Mouse (Mus musculus) cerebellum, adult 9-11 months (tissue): Measurements from ENCODE around the gene Mrpl38.
"Not testable (repeated sequence)": the region's sequence is repeated elsewhere in the genome, so short reads cannot be mapped to it uniquely, and the experiment has no call there.

Experiments used
- DNase-seq: peaks from one replicate; pipeline ENCODE4 v3.0.0; 2022

Mrpl38 gene

GRCm38 (mm10) chr11:116143468-116143867 lies 4.8 kb upstream of the Mrpl38 start:
- DNase-seq: no peak

GRCm38 (mm10) chr11:116142211-116142991 lies 3.7 kb upstream of the Mrpl38 start:
- DNase-seq: peak; percentile 31

- DNase-seq: no peak
Observed at GRCm38 (mm10) chr11:116138096-116138467, 586 bp downstream of the Mrpl38 start.

- DNase-seq: peak; percentile 33
Observed at GRCm38 (mm10) chr11:116134171-116134570, 4.5 kb downstream of the Mrpl38 start.

GRCm38 (mm10) chr11:116133497-116133896 lies 5.2 kb downstream of the Mrpl38 start:
- peak; percentile 29 for DNase-seq

- peak; percentile 63 for DNase-seq
Observed at GRCm38 (mm10) chr11:116132366-116133333, 6.0 kb downstream of the Mrpl38 start.

- DNase-seq: peak; percentile 55
Observed at GRCm38 (mm10) chr11:116131349-116132170, 7.1 kb downstream of the Mrpl38 start.

GRCm38 (mm10) chr11:116130488-116131205 lies 8.0 kb downstream of the Mrpl38 start, which contains the start of gene Trim65:
Trim65 (minus strand) TSS chr11:116131128.
- peak; percentile 86 for DNase-seq

- no peak for DNase-seq
Observed at GRCm38 (mm10) chr11:116129993-116130487, 8.6 kb downstream of the Mrpl38 start.

- DNase-seq: peak; percentile 26
Observed at GRCm38 (mm10) chr11:116129091-116129790, 9.4 kb downstream of the Mrpl38 start.

GRCm38 (mm10) chr11:116127986-116128385 lies 10.7 kb downstream of the Mrpl38 start:
- no peak for DNase-seq

- DNase-seq: peak; percentile 64
Observed at GRCm38 (mm10) chr11:116127156-116127980, 11.3 kb downstream of the Mrpl38 start, which contains the start of gene Trim47. Trim47 (minus strand) TSS chr11:116127210.

GRCm38 (mm10) chr11:116126261-116126660 lies 12.4 kb downstream of the Mrpl38 start:
- DNase-seq: peak; percentile 28

GRCm38 (mm10) chr11:116121731-116122245 lies 16.9 kb downstream of the Mrpl38 start:
- not testable (repeated sequence) for DNase-seq

GRCm38 (mm10) chr11:116117819-116118218 lies 20.8 kb downstream of the Mrpl38 start:
- no peak for DNase-seq

GRCm38 (mm10) chr11:116117241-116117640 lies 21.4 kb downstream of the Mrpl38 start:
- no peak for DNase-seq

- DNase-seq: no peak
Observed at GRCm38 (mm10) chr11:116111611-116112203, 27.0 kb downstream of the Mrpl38 start.

- no peak for DNase-seq
Observed at GRCm38 (mm10) chr11:116111067-116111466, 27.6 kb downstream of the Mrpl38 start.

GRCm38 (mm10) chr11:116110540-116110939 lies 28.1 kb downstream of the Mrpl38 start:
- no peak for DNase-seq
